8 mouse cellular contexts compared by ENCODE assay signal in the genomic region with DNA sequence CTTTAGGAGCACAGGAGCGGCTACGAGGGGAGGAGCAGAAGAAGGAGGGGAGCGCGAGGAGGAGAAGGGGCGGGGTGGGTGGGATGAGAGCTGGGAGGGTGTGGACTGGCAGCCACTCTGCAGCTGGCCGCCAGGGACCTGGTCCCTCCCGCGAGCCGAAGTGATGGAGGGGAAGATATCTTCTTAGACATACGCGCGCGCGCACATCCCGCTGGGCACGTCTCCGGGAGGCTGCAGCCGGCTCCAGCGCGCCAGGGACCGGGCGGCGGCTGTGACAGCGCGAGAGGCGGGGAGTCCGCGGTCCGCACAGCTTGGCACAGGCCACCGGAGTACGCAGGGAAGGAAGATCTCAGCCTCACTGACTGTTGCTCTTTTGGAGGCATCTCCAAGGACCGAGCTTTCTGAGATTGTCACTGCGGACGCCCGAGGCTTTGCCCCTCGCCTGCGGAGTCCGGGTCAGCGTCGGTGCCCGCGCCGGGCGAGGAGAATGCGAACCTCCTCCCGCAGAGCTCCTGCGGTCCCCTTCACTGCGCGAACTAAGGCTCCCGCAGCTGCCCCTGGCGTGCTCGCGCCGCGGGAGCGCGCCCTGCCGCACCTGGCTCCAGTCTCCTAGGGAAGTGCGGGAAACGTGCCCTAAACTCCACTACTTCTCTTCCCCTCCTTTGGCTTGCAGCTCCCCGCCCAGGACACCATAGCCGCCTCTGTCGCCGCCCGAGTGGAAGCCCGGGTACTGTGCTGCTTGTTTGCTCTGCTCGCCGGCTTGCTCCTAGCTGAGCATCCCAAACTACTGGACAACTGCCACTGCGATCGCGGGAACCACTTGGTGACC. TPM values are rescaled to one million over a fixed set of nuclear protein-coding genes. Genes with fewer than 3 reads are reported as not detected.
DNase-seq lines count a peak whose midpoint lies in the region; ATAC-seq and TF ChIP-seq lines count a peak whose summit lies in the region.

Gene Hs3st5 (plus strand): TSS at position 88 of the 829 bp plus-strand sequence.

- ATAC-seq in inflammation-experienced regulatory T-cells, adult 6 months: no peak

- intact Hi-C loops in heart, postnatal 10 days (cut with DNase I): no loop called here

- H3K4me1 ChIP-seq in embryonic fibroblast, embryonic 13.5 days (ENCODE audit: control insufficient read depth, insufficient read depth, low read length): no peaks in the 10 kb centered on the region

- DNase-seq in ES-CJ7 (ENCODE audit: low read depth, low spot score): peak; percentile 75
- peak; percentile 85 for DNase-seq in brain, adult 2 months (ENCODE audit: low read depth, low spot score)
- DNase-seq in heart, postnatal 10 days: peak; percentile 21 to 31
- DNase-seq in layer of hippocampus, postnatal 25 days (ENCODE audit: extremely low spot score in 1 of 2, low spot score in 1 of 2): peak; percentile 45 to 52
- DNase-seq in lung, postnatal 25 days (ENCODE audit: low spot score): peak; percentile 1
- peak; percentile 81 for DNase-seq in right cerebral cortex, adult 18-20 months

- TF ChIP-seq CTCF in embryonic fibroblast, embryonic 13.5 days (IDR thresholded peaks at IDR 0.05; ENCODE audit: borderline replicate concordance, insufficient read depth, low read length): no peak

- peak within 1 kb of the TSS; percentile 53 for H3K4me3 ChIP-seq in embryonic fibroblast, embryonic 13.5 days (ENCODE audit: insufficient read depth, low read length)

- TF ChIP-seq POLR2A in embryonic fibroblast, embryonic 13.5 days (IDR thresholded peaks at IDR 0.05; ENCODE audit: low read depth, low read length): no peak

- H3K27ac ChIP-seq in embryonic fibroblast, embryonic 13.5 days (ENCODE audit: insufficient read depth, low read length): no peak within 1 kb of the TSS

RNA-seq across cellular contexts. Expression of gene Hs3st5, which starts in this region (rescaled TPM):
- polyA plus RNA-seq in embryonic fibroblast, embryonic 13.5 days (2011; ENCODE audit: insufficient read length, low read depth, missing spikeins): 0.33 and 0.63 TPM in 2 replicates
- total RNA-seq in heart, postnatal 10 days (2021): 1 to 10 TPM; 1.4 to 1.5 TPM
- 1 to 10 TPM; 1.6 to 1.9 TPM for total RNA-seq in layer of hippocampus, postnatal 25 days (2021)
- polyA plus RNA-seq in inflammation-experienced regulatory T-cells, adult 6 months (2017; shearing (Covaris generic)): not detected

Comparison
In these comparisons a context has a peak if more than half of its experiments do, and no peak if none do; other contexts are left out.
1. DNase-seq: peak in every context shown above with its lines; median percentile 85 in brain, adult 2 months; 81 in right cerebral cortex, adult 18-20 months; 75 in ES-CJ7; 48 in layer of hippocampus, postnatal 25 days; 26 in heart, postnatal 10 days; 1 in lung, postnatal 25 days.